Mouse (Mus musculus): ENCODE results near the gene Pacsin3. TPM values are rescaled to one million over a fixed set of nuclear protein-coding genes. Genes with fewer than 3 reads are reported as not detected.
A peak's percentile ranks its signal among the peaks of the same experiment; 100 is the strongest.

Pacsin3 gene
- total and polyA plus RNA-seq, 3 experiments = 1.2 to 9.1 (median 1.4) TPM

- no peak for TF ChIP-seq GABPA (IDR thresholded peaks at IDR 0.05; ENCODE audit: insufficient replicate concordance, low read depth, low read length)
- TF ChIP-seq E2F4 (IDR thresholded peaks at IDR 0.05; ENCODE audit: insufficient replicate concordance, low read depth, low read length) = no peak
These were observed 13.2 kb upstream of the Pacsin3 start (continued) for GRCm38 (mm10) chr2:91242547-91242946.

- Histone ChIP-seq H3K4me1 (ENCODE audit: control insufficient read depth in 1 of 2, insufficient read depth in 2 of 2) (peaks cover 6 to 19% of the 10 kb centered on the region in 2 experiments; a peak in 3 of 4 replicates), H3K27me3 (replicated peaks) (no peaks in the 10 kb centered on the region), H3K79me2 (replicated peaks; ENCODE audit: control insufficient read depth, extremely low read depth, insufficient read depth, poor library complexity, severe bottlenecking) (no peaks in the 10 kb centered on the region; the same call in 1 of the 2 replicates), H3K4me2 (ENCODE audit: insufficient read depth, low read depth, poor library complexity, severe bottlenecking) (peak overlapping the region; percentile 32; the same call in 1 of the 2 replicates), H3K36me3 (replicated peaks in 1 of 2; ENCODE audit: control insufficient read depth in 1 of 2, insufficient read depth in 1 of 2, low read length in 1 of 2) (no peaks in the 10 kb centered on the region), H3K9me3 (replicated peaks; ENCODE audit: low read length) (no peaks in the 10 kb centered on the region), H3K4me3 (replicated peaks in 1 of 3; ENCODE audit: low read depth in 2 of 3, low read length in 2 of 3, poor library complexity in 1 of 3) (no peak overlapping the region), H3K27ac (ENCODE audit: insufficient read depth, low read depth) (no peak overlapping the region), H3K9ac (ENCODE audit: insufficient read depth, low read depth) (no peak overlapping the region)
- no peak for TF ChIP-seq CHD2 (IDR thresholded peaks at IDR 0.05; ENCODE audit: low read length)
- no peak for TF ChIP-seq ELF1 (IDR thresholded peaks at IDR 0.05; ENCODE audit: low read depth, low read length)
- TF ChIP-seq CTCF (conservative IDR thresholded peaks at IDR 0.05 in 1 of 2, IDR thresholded peaks at IDR 0.05 in 1 of 2; ENCODE audit: low read depth in 2 of 2, low read length in 2 of 2) = no peak
- TF ChIP-seq NRF1 (IDR thresholded peaks at IDR 0.05; ENCODE audit: low read depth, low read length) = no peak
- no peak for TF ChIP-seq POLR2A (IDR thresholded peaks at IDR 0.05; ENCODE audit: low read depth, low read length)
- TF ChIP-seq HCFC1 (IDR thresholded peaks at IDR 0.05; ENCODE audit: low read depth, low read length) = no peak
- TF ChIP-seq USF1 (IDR thresholded peaks at IDR 0.05; ENCODE audit: low read depth, low read length) = no peak
- no peak for TF ChIP-seq SMC3 (IDR thresholded peaks at IDR 0.05; ENCODE audit: low read depth, low read length)
- TF ChIP-seq RCOR1 (conservative IDR thresholded peaks at IDR 0.05; ENCODE audit: low read depth, low read length) = no peak
- no peak for TF ChIP-seq MAZ (IDR thresholded peaks at IDR 0.05; ENCODE audit: low read depth, low read length)
- TF ChIP-seq USF2 (conservative IDR thresholded peaks at IDR 0.05; ENCODE audit: low read depth, low read length) = no peak
- TF ChIP-seq ETS1 (conservative IDR thresholded peaks at IDR 0.05; ENCODE audit: low read depth, low read length) = no peak
- no peak for TF ChIP-seq MXI1 (IDR thresholded peaks at IDR 0.05; ENCODE audit: low read depth, low read length)
- in situ Hi-C loops (cut with MboI; ENCODE audit: low pct_ligation_motif_present, low pct_unique_long_range_greater_than_20kb, low sequenced_read_pairs) = no loop called here
- dilution Hi-C loops (cut with MboI; ENCODE audit: extremely low pct_ligation_motif_present, extremely low pct_unique_long_range_greater_than_20kb, low sequenced_read_pairs) = no loop called here
- no peak for DNase-seq (ENCODE audit: extremely low read depth)
These were observed 12.3 kb upstream of the Pacsin3 start for GRCm38 (mm10) chr2:91243416-91243815.

GRCm38 (mm10) chr2:91244557-91245228 lies 11.1 kb upstream of the Pacsin3 start:
- Histone ChIP-seq H3K27me3 (replicated peaks) (no peaks in the 10 kb centered on the region), H3K27ac (ENCODE audit: insufficient read depth, low read depth) (no peak overlapping the region), H3K9ac (ENCODE audit: insufficient read depth, low read depth) (no peak overlapping the region), H3K4me2 (ENCODE audit: insufficient read depth, low read depth, poor library complexity, severe bottlenecking) (no peak overlapping the region), H3K36me3 (replicated peaks in 1 of 2; ENCODE audit: control insufficient read depth in 1 of 2, insufficient read depth in 1 of 2, low read length in 1 of 2) (no peaks in the 10 kb centered on the region), H3K9me3 (replicated peaks; ENCODE audit: low read length) (no peaks in the 10 kb centered on the region), H3K79me2 (replicated peaks; ENCODE audit: control insufficient read depth, extremely low read depth, insufficient read depth, poor library complexity, severe bottlenecking) (no peaks in the 10 kb centered on the region), H3K4me3 (replicated peaks in 1 of 3; ENCODE audit: low read depth in 2 of 3, low read length in 2 of 3, poor library complexity in 1 of 3) (no peak overlapping the region), H3K4me1 (ENCODE audit: control insufficient read depth in 1 of 2, insufficient read depth in 2 of 2) (peaks cover 6 to 21% of the 10 kb centered on the region in 2 experiments; a peak in 3 of 4 replicates)
- no peak for TF ChIP-seq SIN3A (IDR thresholded peaks at IDR 0.05; ENCODE audit: low read length)
- TF ChIP-seq POLR2AphosphoS2 (IDR thresholded peaks at IDR 0.05; ENCODE audit: low read depth, low read length) = no peak
- TF ChIP-seq MAZ (IDR thresholded peaks at IDR 0.05; ENCODE audit: low read depth, low read length) = no peak
- no peak for TF ChIP-seq USF2 (conservative IDR thresholded peaks at IDR 0.05; ENCODE audit: low read depth, low read length)
- no peak for TF ChIP-seq KAT2A (IDR thresholded peaks at IDR 0.05; ENCODE audit: insufficient replicate concordance, low read length)
- TF ChIP-seq PAX5 (IDR thresholded peaks at IDR 0.05; ENCODE audit: low read length) = no peak
- no peak for TF ChIP-seq EP300 (IDR thresholded peaks at IDR 0.05; ENCODE audit: low read length)
- TF ChIP-seq JUN (IDR thresholded peaks at IDR 0.05; ENCODE audit: insufficient read depth, low read depth, low read length) = no peak
- no peak for TF ChIP-seq MAFK (IDR thresholded peaks at IDR 0.05; ENCODE audit: insufficient replicate concordance, low read length)
- TF ChIP-seq TBP (conservative IDR thresholded peaks at IDR 0.05; ENCODE audit: low read depth, low read length) = no peak
- no peak for TF ChIP-seq USF1 (IDR thresholded peaks at IDR 0.05; ENCODE audit: low read depth, low read length)
- no peak for TF ChIP-seq HCFC1 (IDR thresholded peaks at IDR 0.05; ENCODE audit: low read depth, low read length)
- TF ChIP-seq CHD2 (IDR thresholded peaks at IDR 0.05; ENCODE audit: low read length) = no peak
- no peak for TF ChIP-seq MXI1 (IDR thresholded peaks at IDR 0.05; ENCODE audit: low read depth, low read length)
- TF ChIP-seq ZMIZ1 (IDR thresholded peaks at IDR 0.05; ENCODE audit: low read depth, low read length) = no peak
- DNase-seq (ENCODE audit: extremely low read depth) = no peak
- dilution Hi-C loops (cut with MboI; ENCODE audit: extremely low pct_ligation_motif_present, extremely low pct_unique_long_range_greater_than_20kb, low sequenced_read_pairs) = no loop called here
- in situ Hi-C loops (cut with MboI; ENCODE audit: low pct_ligation_motif_present, low pct_unique_long_range_greater_than_20kb, low sequenced_read_pairs) = no loop called here
